Mouse (Mus musculus): ENCODE data around the gene Kat5. TPM values are rescaled to one million over a fixed set of nuclear protein-coding genes. Genes with fewer than 3 reads are reported as not detected.

The Kat5 gene
- polyA plus RNA-seq, 1 experiment from 2014 or later: 49.5 TPM

Other genes with a start within 250 kb of the Kat5 start
- gene Eif1ad, start 243.5 kb downstream of the Kat5 start, polyA plus RNA-seq (2014; fragmentation: Nextera tagmentation; extraction: Ambion mirVana): 36.4 and 36.6 TPM in 2 replicates
- gene Banf1, start 243.1 kb downstream of the Kat5 start, polyA plus RNA-seq (2014; fragmentation: Nextera tagmentation; extraction: Ambion mirVana): 330 and 375 TPM in 2 replicates
- gene Sart1, start 221.5 kb downstream of the Kat5 start, polyA plus RNA-seq (2014; fragmentation: Nextera tagmentation; extraction: Ambion mirVana): 57.1 and 61.1 TPM in 2 replicates
- gene Tsga10ip, start 207.7 kb downstream of the Kat5 start, polyA plus RNA-seq (2014; fragmentation: Nextera tagmentation; extraction: Ambion mirVana): 0.12 TPM in 1 of 2 replicates, not detected in the other
- 225 and 299 TPM in 2 replicates for gene Drap1, start 185.3 kb downstream of the Kat5 start, polyA plus RNA-seq (2014; fragmentation: Nextera tagmentation; extraction: Ambion mirVana)
- gene AI837181, start 185.1 kb downstream of the Kat5 start, polyA plus RNA-seq (2014; fragmentation: Nextera tagmentation; extraction: Ambion mirVana): 53.7 and 65.2 TPM in 2 replicates
- not detected in 2 replicates for gene Fosl1, start 162.7 kb downstream of the Kat5 start, polyA plus RNA-seq (2014; fragmentation: Nextera tagmentation; extraction: Ambion mirVana)
- 7.6 and 9.1 TPM in 2 replicates for gene Ccdc85b, start 152.3 kb downstream of the Kat5 start, polyA plus RNA-seq (2014; fragmentation: Nextera tagmentation; extraction: Ambion mirVana)
- gene Fibp, start 149.6 kb downstream of the Kat5 start, polyA plus RNA-seq (2014; fragmentation: Nextera tagmentation; extraction: Ambion mirVana): 169 and 199 TPM in 2 replicates
- gene Ctsw, start 141.7 kb downstream of the Kat5 start, polyA plus RNA-seq (2014; fragmentation: Nextera tagmentation; extraction: Ambion mirVana): 4.3 and 4.9 TPM in 2 replicates
- 18.0 and 28.7 TPM in 2 replicates for gene Efemp2, start 136.3 kb downstream of the Kat5 start, polyA plus RNA-seq (2014; fragmentation: Nextera tagmentation; extraction: Ambion mirVana)
- gene Mus81, start 121.8 kb downstream of the Kat5 start, polyA plus RNA-seq (2014; fragmentation: Nextera tagmentation; extraction: Ambion mirVana): 43.4 and 49.3 TPM in 2 replicates
- 4,021 and 4,124 TPM in 2 replicates for gene Cfl1, start 119.8 kb downstream of the Kat5 start, polyA plus RNA-seq (2014; fragmentation: Nextera tagmentation; extraction: Ambion mirVana)
- 0.36 TPM in 2 replicates for gene 1700020D05Rik, start 106.5 kb downstream of the Kat5 start, polyA plus RNA-seq (2014; fragmentation: Nextera tagmentation; extraction: Ambion mirVana)
- gene Snx32, start 99.7 kb downstream of the Kat5 start, polyA plus RNA-seq (2014; fragmentation: Nextera tagmentation; extraction: Ambion mirVana): 89.8 and 98.4 TPM in 2 replicates
- not detected in 2 replicates for gene Ovol1, start 49.6 kb downstream of the Kat5 start, polyA plus RNA-seq (2014; fragmentation: Nextera tagmentation; extraction: Ambion mirVana)
- gene Ap5b1, start 42.2 kb downstream of the Kat5 start, polyA plus RNA-seq (2014; fragmentation: Nextera tagmentation; extraction: Ambion mirVana): 1.6 and 2.8 TPM in 2 replicates
- gene Rnaseh2c, start 8.4 kb downstream of the Kat5 start, polyA plus RNA-seq (2014; fragmentation: Nextera tagmentation; extraction: Ambion mirVana): 46.8 and 58.8 TPM in 2 replicates
- 30.0 and 30.2 TPM in 2 replicates for gene Rela, start 27.2 kb upstream of the Kat5 start, polyA plus RNA-seq (2014; fragmentation: Nextera tagmentation; extraction: Ambion mirVana)
- gene Sipa1, start 53.5 kb upstream of the Kat5 start, polyA plus RNA-seq (2014; fragmentation: Nextera tagmentation; extraction: Ambion mirVana): 8.1 and 11.5 TPM in 2 replicates
- 6.8 and 12.1 TPM in 2 replicates for gene Map3k11, start 78.5 kb upstream of the Kat5 start, polyA plus RNA-seq (2014; fragmentation: Nextera tagmentation; extraction: Ambion mirVana)
- 33.6 and 34.4 TPM in 2 replicates for gene Pcnx3, start 78.7 kb upstream of the Kat5 start, polyA plus RNA-seq (2014; fragmentation: Nextera tagmentation; extraction: Ambion mirVana)
- gene Kcnk7, start 94.1 kb upstream of the Kat5 start, polyA plus RNA-seq (2014; fragmentation: Nextera tagmentation; extraction: Ambion mirVana): 0.21 and 0.28 TPM in 2 replicates
- gene Ehbp1l1, start 116.1 kb upstream of the Kat5 start, polyA plus RNA-seq (2014; fragmentation: Nextera tagmentation; extraction: Ambion mirVana): 12.4 and 14.3 TPM in 2 replicates
- 154 and 169 TPM in 2 replicates for gene Fam89b, start 119.4 kb upstream of the Kat5 start, polyA plus RNA-seq (2014; fragmentation: Nextera tagmentation; extraction: Ambion mirVana)
- gene Ltbp3, start 130.7 kb upstream of the Kat5 start, polyA plus RNA-seq (2014; fragmentation: Nextera tagmentation; extraction: Ambion mirVana): 10.1 and 10.5 TPM in 2 replicates
- gene Scyl1, start 161.2 kb upstream of the Kat5 start, polyA plus RNA-seq (2014; fragmentation: Nextera tagmentation; extraction: Ambion mirVana): 73.5 and 78.2 TPM in 2 replicates

Data from midbrain, embryonic 14.5 days (tissue).